Mouse (Mus musculus): ENCODE measurements around the gene Dusp27. TPM values are rescaled to one million over a fixed set of nuclear protein-coding genes. Genes with fewer than 3 reads are reported as not detected.

Dusp27 gene
- polyA plus RNA-seq, 1 experiment from 2014 or later, result 0.54 TPM

GRCm38 (mm10) chr1:166138136-166138535 is 10.4 kb upstream of the Dusp27 start:
- Histone ChIP-seq H3K4me1 (ENCODE audit: control insufficient read depth, insufficient read depth, low read length) (no peaks in the 10 kb centered on the region), H3K36me3 (ENCODE audit: control insufficient read depth, insufficient read depth, low read length) (no peaks in the 10 kb centered on the region), H3K4me2 (ENCODE audit: low read depth, low read length) (no peak overlapping the region), H3K9ac (replicated peaks; ENCODE audit: low read depth, low read length) (no peak overlapping the region), H3K4me3 (ENCODE audit: low read depth, low read length) (no peak overlapping the region), H3K27ac (ENCODE audit: low read depth, low read length) (peak overlapping the region; percentile 22; the same call in 1 of the 2 replicates), H3K9me3 (ENCODE audit: control insufficient read depth, low read length) (no peaks in the 10 kb centered on the region), H3K27me3 (ENCODE audit: control insufficient read depth, insufficient read depth, low read length) (no peaks in the 10 kb centered on the region)
- no peak for ATAC-seq (ENCODE audit: low read depth)
- whole genome bisulfite sequencing, result 52% methylated on average over 13 of the region's 13 CpGs

DNA sequence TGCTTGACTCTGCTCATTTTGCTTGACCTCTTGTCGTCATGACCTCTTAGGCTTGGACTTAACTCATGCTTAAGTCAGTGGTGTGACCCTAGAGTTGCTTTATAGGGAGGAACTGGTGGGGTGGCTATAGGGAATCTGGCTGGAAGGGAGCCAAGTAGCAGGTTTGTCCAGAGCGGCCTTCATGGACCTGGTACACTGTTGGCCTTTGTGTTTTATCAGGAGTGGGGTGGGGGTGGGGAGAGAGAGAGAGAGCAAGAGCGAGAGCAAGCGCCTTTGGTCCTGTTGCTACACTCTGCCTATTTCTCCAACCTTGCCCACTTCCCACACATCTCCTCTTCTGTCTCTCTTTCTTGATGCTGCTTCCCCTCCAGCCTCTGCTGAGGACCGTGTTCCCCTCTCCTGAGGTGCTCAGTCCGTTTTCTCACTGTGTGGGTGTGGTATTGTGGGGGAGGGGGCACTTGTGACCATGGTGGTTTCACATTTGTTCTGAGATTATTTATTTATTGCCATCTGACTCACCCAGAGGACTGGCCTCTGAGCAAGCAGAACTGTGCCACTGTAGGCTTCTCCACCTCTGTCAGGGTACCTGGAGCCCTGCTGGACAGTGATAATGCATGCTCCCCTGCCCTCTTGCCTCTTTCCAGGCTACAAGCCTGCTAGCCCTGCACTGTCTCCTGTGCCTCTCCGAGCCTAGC is 9.7 kb upstream of the Dusp27 start:
- 77% methylated on average over 7 of the region's 7 CpGs for whole genome bisulfite sequencing
- H3K4me3 ChIP-seq (ENCODE audit: low read depth, low read length), result no peak overlapping the region

DNA sequence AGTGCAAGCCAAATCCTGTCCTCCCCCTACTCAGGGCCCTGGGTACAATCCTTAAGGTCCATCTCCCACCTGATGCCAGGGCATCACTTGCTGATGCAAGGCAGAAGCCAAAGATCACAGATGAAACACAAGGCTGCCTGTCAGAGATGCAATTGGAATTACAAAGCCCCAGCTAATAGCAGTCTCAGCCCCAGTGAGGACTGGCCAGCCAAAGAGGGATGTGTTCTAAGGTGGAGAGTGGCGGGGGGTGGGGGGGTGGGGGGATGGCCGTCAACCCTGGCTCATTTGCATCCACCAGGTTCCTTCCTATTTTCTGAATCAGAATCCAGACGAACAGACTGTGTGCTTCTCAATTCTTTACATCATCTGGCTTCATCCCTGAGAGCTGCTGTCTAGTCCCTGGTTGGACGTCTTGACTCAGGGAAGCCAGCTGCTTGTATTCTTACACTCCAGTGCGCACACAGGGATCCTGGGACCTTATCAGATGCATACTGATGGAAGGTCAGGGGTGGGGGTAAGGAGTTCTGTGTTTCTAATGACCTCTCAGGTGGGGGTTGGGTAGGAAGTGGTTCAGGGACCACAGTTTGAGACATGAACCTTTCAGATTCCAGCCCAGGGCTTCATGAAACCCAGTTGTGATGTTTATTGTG is 7.5 kb upstream of the Dusp27 start:
- Histone ChIP-seq H3K36me3 (ENCODE audit: control insufficient read depth, insufficient read depth, low read length) (no peaks in the 10 kb centered on the region), H3K9me3 (ENCODE audit: control insufficient read depth, low read length) (no peaks in the 10 kb centered on the region), H3K4me2 (ENCODE audit: low read depth, low read length) (no peak overlapping the region), H3K4me3 (ENCODE audit: low read depth, low read length) (no peak overlapping the region), H3K4me1 (ENCODE audit: control insufficient read depth, insufficient read depth, low read length) (no peaks in the 10 kb centered on the region), H3K27me3 (ENCODE audit: control insufficient read depth, insufficient read depth, low read length) (no peaks in the 10 kb centered on the region), H3K9ac (replicated peaks; ENCODE audit: low read depth, low read length) (no peak overlapping the region), H3K27ac (ENCODE audit: low read depth, low read length) (no peak overlapping the region)
- 51% methylated on average over 5 of the region's 5 CpGs for WGBS
- ATAC-seq (ENCODE audit: low read depth), result no peak

More for the DNA sequence above, 9.7 kb upstream of the Dusp27 start:
- no peaks in the 10 kb centered on the region for H3K27me3 ChIP-seq (ENCODE audit: control insufficient read depth, insufficient read depth, low read length)
- H3K4me2 ChIP-seq (ENCODE audit: low read depth, low read length), result no peak overlapping the region
- H3K27ac ChIP-seq (ENCODE audit: low read depth, low read length), result no peak overlapping the region
- H3K9me3 ChIP-seq (ENCODE audit: control insufficient read depth, low read length), result no peaks in the 10 kb centered on the region
- H3K4me1 ChIP-seq (ENCODE audit: control insufficient read depth, insufficient read depth, low read length), result no peaks in the 10 kb centered on the region
- H3K9ac ChIP-seq (replicated peaks; ENCODE audit: low read depth, low read length), result no peak overlapping the region
- H3K36me3 ChIP-seq (ENCODE audit: control insufficient read depth, insufficient read depth, low read length), result no peaks in the 10 kb centered on the region
- ATAC-seq (ENCODE audit: low read depth), result no peak

DNA sequence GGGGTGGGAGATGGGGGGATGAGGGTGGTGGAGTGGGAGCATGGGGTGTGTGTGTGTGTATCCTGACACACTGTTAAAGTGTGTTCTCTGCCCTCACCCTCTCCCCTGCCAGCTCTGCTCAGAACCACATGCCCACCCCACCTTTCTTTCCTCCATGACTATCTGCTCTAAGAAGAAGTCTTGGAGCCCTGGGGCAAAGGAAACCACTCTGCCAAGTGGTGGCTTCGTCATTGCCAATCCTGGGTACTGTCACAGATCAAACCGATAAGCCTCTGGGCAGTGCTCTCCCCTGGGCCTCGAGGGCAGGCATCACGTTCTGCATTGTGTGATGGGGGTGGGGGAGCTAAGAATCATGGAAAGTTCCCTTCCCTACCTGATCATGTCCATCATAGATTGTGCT is 4.6 kb upstream of the Dusp27 start:
- H3K36me3 ChIP-seq (ENCODE audit: control insufficient read depth, insufficient read depth, low read length), result no peaks in the 10 kb centered on the region
- no peak overlapping the region for H3K4me2 ChIP-seq (ENCODE audit: low read depth, low read length)
- WGBS, result 49% methylated on average over 4 of the region's 4 CpGs
- no peak overlapping the region for H3K27ac ChIP-seq (ENCODE audit: low read depth, low read length)
- no peak for ATAC-seq (ENCODE audit: low read depth)
- H3K9me3 ChIP-seq (ENCODE audit: control insufficient read depth, low read length), result no peaks in the 10 kb centered on the region
- no peak overlapping the region for H3K4me3 ChIP-seq (ENCODE audit: low read depth, low read length)
- no peaks in the 10 kb centered on the region for H3K27me3 ChIP-seq (ENCODE audit: control insufficient read depth, insufficient read depth, low read length)
- H3K4me1 ChIP-seq (ENCODE audit: control insufficient read depth, insufficient read depth, low read length), result no peaks in the 10 kb centered on the region
- no peak overlapping the region for H3K9ac ChIP-seq (replicated peaks; ENCODE audit: low read depth, low read length)

DNA sequence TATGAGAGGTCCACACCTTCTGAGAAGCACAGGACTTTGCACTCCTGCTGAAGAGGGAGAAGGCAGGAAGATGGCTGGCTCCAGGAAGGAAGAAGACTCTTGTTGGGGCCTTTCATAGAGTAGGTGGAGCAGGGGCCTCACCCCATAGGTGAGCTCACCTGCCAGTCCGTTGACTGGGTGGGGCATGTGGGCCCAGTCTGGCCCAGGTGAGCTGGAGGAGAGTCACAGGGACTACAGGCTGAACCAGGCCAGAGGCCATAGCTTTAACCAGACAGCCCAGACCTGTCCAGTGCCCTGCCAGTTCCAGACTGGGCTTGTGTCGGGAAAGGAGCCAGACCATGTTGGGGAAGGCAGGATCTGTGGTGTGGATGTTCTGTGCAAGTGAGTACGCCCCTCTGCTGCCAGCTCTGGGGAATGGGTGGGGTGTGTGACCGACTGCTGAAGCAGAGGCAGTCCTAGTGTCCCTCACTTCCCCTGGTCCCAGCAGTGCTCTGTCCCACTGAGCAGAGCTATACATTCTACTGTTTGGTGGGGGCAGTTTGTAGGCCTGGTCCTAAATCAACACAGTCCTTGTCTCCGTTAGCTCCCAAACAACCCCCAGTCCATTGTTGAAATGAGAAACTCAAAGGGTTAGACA is 2.6 kb upstream of the Dusp27 start, which contains the start of gene Gpa33:
Gene Gpa33, plus strand, starts transcription at position 15 of the 637 bp plus-strand sequence.
- ATAC-seq (ENCODE audit: low read depth), result no peak
- Histone ChIP-seq H3K36me3 (ENCODE audit: control insufficient read depth, insufficient read depth, low read length) (no peaks in the 10 kb centered on the region), H3K27me3 (ENCODE audit: control insufficient read depth, insufficient read depth, low read length) (no peaks in the 10 kb centered on the region), H3K9ac (replicated peaks; ENCODE audit: low read depth, low read length) (no peak within 1 kb of the TSS), H3K4me1 (ENCODE audit: control insufficient read depth, insufficient read depth, low read length) (no peaks in the 10 kb centered on the region), H3K4me3 (ENCODE audit: low read depth, low read length) (no peak within 1 kb of the TSS), H3K27ac (ENCODE audit: low read depth, low read length) (no peak within 1 kb of the TSS), H3K4me2 (ENCODE audit: low read depth, low read length) (no peak within 1 kb of the TSS), H3K9me3 (ENCODE audit: control insufficient read depth, low read length) (no peaks in the 10 kb centered on the region)
- 80% methylated on average over 5 of the region's 5 CpGs for WGBS

DNA sequence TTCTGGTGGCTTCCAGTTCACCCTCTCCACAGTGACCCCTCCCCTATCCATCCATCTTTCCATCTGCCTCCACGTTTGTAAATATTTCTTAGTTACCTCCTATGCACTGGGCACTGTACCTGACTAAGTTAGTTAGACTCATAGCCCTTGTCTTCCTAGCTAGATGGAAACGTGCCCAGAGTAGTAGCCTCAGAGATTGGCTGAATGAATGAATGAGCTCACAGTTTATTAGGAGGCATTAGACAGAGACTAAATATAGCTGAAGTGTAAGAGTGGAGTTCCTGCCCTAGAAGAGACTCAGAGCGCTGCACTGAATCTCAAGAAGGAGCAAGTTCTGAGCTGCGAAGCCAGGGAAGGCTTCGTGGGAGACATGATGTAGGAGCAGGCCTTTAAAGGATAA is 829 bp upstream of the Dusp27 start:
- H3K27ac ChIP-seq (ENCODE audit: low read depth, low read length), result no peak overlapping the region
- H3K9me3 ChIP-seq (ENCODE audit: control insufficient read depth, low read length), result no peaks in the 10 kb centered on the region
- H3K4me1 ChIP-seq (ENCODE audit: control insufficient read depth, insufficient read depth, low read length), result no peaks in the 10 kb centered on the region
- no peaks in the 10 kb centered on the region for H3K27me3 ChIP-seq (ENCODE audit: control insufficient read depth, insufficient read depth, low read length)
- H3K9ac ChIP-seq (replicated peaks; ENCODE audit: low read depth, low read length), result no peak overlapping the region
- no peak for ATAC-seq (ENCODE audit: low read depth)
- no peaks in the 10 kb centered on the region for H3K36me3 ChIP-seq (ENCODE audit: control insufficient read depth, insufficient read depth, low read length)
- 88% methylated on average over 5 of the region's 5 CpGs for WGBS
- no peak overlapping the region for H3K4me3 ChIP-seq (ENCODE audit: low read depth, low read length)
- no peak overlapping the region for H3K4me2 ChIP-seq (ENCODE audit: low read depth, low read length)

DNA sequence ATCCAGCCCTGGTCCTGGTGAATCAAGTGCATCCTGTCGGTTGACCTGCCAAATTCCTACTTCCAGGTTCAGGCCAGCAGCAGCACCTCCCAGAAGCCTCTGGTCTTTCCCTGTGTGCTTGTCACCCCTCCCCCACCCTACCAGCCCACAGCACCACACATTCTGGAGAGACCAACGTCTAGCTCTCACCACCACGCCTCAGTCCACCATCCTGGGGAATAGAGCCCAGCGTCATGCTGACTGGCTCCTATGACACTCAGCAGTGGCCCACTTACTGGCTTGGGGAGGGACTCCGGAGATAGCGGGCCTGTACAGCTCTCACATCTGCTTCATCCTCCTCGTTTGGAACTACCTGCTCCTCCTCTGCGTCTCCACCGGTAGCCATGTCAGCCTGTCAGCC is 927 bp downstream of the Dusp27 start:
- H3K9ac ChIP-seq (replicated peaks; ENCODE audit: low read depth, low read length), result no peak overlapping the region
- H3K4me1 ChIP-seq (ENCODE audit: control insufficient read depth, insufficient read depth, low read length), result no peaks in the 10 kb centered on the region
- ATAC-seq (ENCODE audit: low read depth), result no peak
- no peaks in the 10 kb centered on the region for H3K36me3 ChIP-seq (ENCODE audit: control insufficient read depth, insufficient read depth, low read length)
- H3K27me3 ChIP-seq (ENCODE audit: control insufficient read depth, insufficient read depth, low read length), result no peaks in the 10 kb centered on the region
- 70% methylated on average over 9 of the region's 9 CpGs for WGBS
- no peaks in the 10 kb centered on the region for H3K9me3 ChIP-seq (ENCODE audit: control insufficient read depth, low read length)
- no peak overlapping the region for H3K4me3 ChIP-seq (ENCODE audit: low read depth, low read length)
- no peak overlapping the region for H3K27ac ChIP-seq (ENCODE audit: low read depth, low read length)
- no peak overlapping the region for H3K4me2 ChIP-seq (ENCODE audit: low read depth, low read length)

- H3K4me2 ChIP-seq (ENCODE audit: low read depth, low read length), result no peak overlapping the region
- H3K9me3 ChIP-seq (ENCODE audit: control insufficient read depth, low read length), result no peaks in the 10 kb centered on the region
- no peaks in the 10 kb centered on the region for H3K36me3 ChIP-seq (ENCODE audit: control insufficient read depth, insufficient read depth, low read length)
- H3K9ac ChIP-seq (replicated peaks; ENCODE audit: low read depth, low read length), result no peak overlapping the region
- H3K27me3 ChIP-seq (ENCODE audit: control insufficient read depth, insufficient read depth, low read length), result no peaks in the 10 kb centered on the region
- no peaks in the 10 kb centered on the region for H3K4me1 ChIP-seq (ENCODE audit: control insufficient read depth, insufficient read depth, low read length)
- no peak overlapping the region for H3K4me3 ChIP-seq (ENCODE audit: low read depth, low read length)
- no peak overlapping the region for H3K27ac ChIP-seq (ENCODE audit: low read depth, low read length)
- ATAC-seq (ENCODE audit: low read depth), result no peak
- 98% methylated on average over 6 of the region's 6 CpGs for WGBS
Measured at GRCm38 (mm10) chr1:166126290-166126689, 1.4 kb downstream of the Dusp27 start.

- Histone ChIP-seq H3K36me3 (ENCODE audit: control insufficient read depth, insufficient read depth, low read length) (no peaks in the 10 kb centered on the region), H3K4me1 (ENCODE audit: control insufficient read depth, insufficient read depth, low read length) (no peaks in the 10 kb centered on the region), H3K9ac (replicated peaks; ENCODE audit: low read depth, low read length) (no peak overlapping the region), H3K27me3 (ENCODE audit: control insufficient read depth, insufficient read depth, low read length) (no peaks in the 10 kb centered on the region), H3K27ac (ENCODE audit: low read depth, low read length) (no peak overlapping the region), H3K4me2 (ENCODE audit: low read depth, low read length) (no peak overlapping the region), H3K9me3 (ENCODE audit: control insufficient read depth, low read length) (no peaks in the 10 kb centered on the region), H3K4me3 (ENCODE audit: low read depth, low read length) (no peak overlapping the region)
- no peak for ATAC-seq (ENCODE audit: low read depth)
- WGBS, result 64% methylated on average over 8 of the region's 8 CpGs
Measured at GRCm38 (mm10) chr1:166124932-166125593, 2.7 kb downstream of the Dusp27 start.

All from neural tube, embryonic 14.5 days (tissue).